Mouse (Mus musculus) hindbrain, embryonic 11.5 days (tissue): ENCODE data around the gene Snrpa. TPM values are rescaled to one million over a fixed set of nuclear protein-coding genes. Genes with fewer than 3 reads are reported as not detected.

Experiments
- ATAC-seq: fragments of 200-750 bp; cut with Nextera tagmentation; 2 replicates; pipeline ENCODE4 v1.8.0; 2017; ENCODE audit warnings: mild to moderate bottlenecking, moderate TSS enrichment, moderate library complexity; ENCODE audit not compliant: low FRiP score
- DNase-seq: peaks from one replicate; pipeline ENCODE4 v3.0.0-alpha.2; 2015; ENCODE audit warnings: low spot score
- H3K27ac ChIP-seq: fragments of 300-500 bp; sonication (generic); 2 replicates; pipeline ENCODE4 v1.5.1; 2014; ENCODE audit warnings: mild to moderate bottlenecking, low read depth, low read length
- H3K27me3 ChIP-seq: fragments of 300-500 bp; sonication (generic); 2 replicates; pipeline ENCODE4 v1.6.1; 2014; ENCODE audit warnings: mild to moderate bottlenecking, low read length, moderate library complexity, mixed read lengths; ENCODE audit not compliant: control insufficient read depth, insufficient read depth
- H3K36me3 ChIP-seq: fragments of 300-500 bp; sonication (generic); 2 replicates; pipeline ENCODE4 v1.6.1; 2014; ENCODE audit warnings: mild to moderate bottlenecking, low read length, moderate library complexity, mixed read lengths; ENCODE audit not compliant: control insufficient read depth, insufficient read depth
- H3K4me1 ChIP-seq: fragments of 300-500 bp; sonication (generic); replicated peaks from 2 replicates; pipeline ENCODE4 v1.6.1; 2014; ENCODE audit warnings: low read length, mixed read lengths; ENCODE audit not compliant: control insufficient read depth, insufficient read depth
- H3K4me2 ChIP-seq: fragments of 300-500 bp; sonication (generic); replicated peaks from 2 replicates; pipeline ENCODE4 v1.6.1; 2014; ENCODE audit warnings: mild to moderate bottlenecking, low read depth, low read length
- H3K4me3 ChIP-seq: fragments of 300-500 bp; sonication (generic); 2 replicates; pipeline ENCODE4 v1.5.1; 2014; ENCODE audit warnings: low read depth, low read length
- H3K9ac ChIP-seq: fragments of 300-500 bp; sonication (generic); 2 replicates; pipeline ENCODE4 v1.6.1; 2014; ENCODE audit warnings: low read depth, low read length
- H3K9me3 ChIP-seq: fragments of 300-500 bp; sonication (generic); 2 replicates; pipeline ENCODE4 v1.6.1; 2016; ENCODE audit warnings: low read length; ENCODE audit not compliant: control insufficient read depth
- WGBS: fragments of 180-500 bp; shearing (Covaris S2); extraction: QIAGEN DNeasy Blood & Tissue Kit; methylation state at CpG from one replicate; pipeline ENCODE4 v1.1.7; 2014; 5-methylcytosine and 5-hydroxymethylcytosine counted together
- polyA plus RNA-seq: library from polyadenylated mRNA; unstranded; fragments of >200 nt; fragmentation: Nextera tagmentation; extraction: Ambion mirVana; gene quantifications from 2 replicates; pipeline ENCODE4 v1.2.1, GENCODE M21; 2014

Gene Snrpa
- polyA plus RNA-seq, 1 experiment from 2014 or later: 349 TPM

GRCm38 (mm10) chr7:27231693-27232331, 35.7 kb upstream of the Snrpa start:
- no peak overlapping the region for H3K27ac ChIP-seq
- H3K9ac ChIP-seq: no peak overlapping the region
- peaks cover 6% of the 10 kb centered on the region; the same call in 1 of the 2 replicates for H3K4me1 ChIP-seq
- no peak overlapping the region for H3K4me2 ChIP-seq
- H3K9me3 ChIP-seq: no peaks in the 10 kb centered on the region
- WGBS: 82% methylated on average over 7 of the region's 7 CpGs
- H3K36me3 ChIP-seq: no peaks in the 10 kb centered on the region
- no peaks in the 10 kb centered on the region for H3K27me3 ChIP-seq
- DNase-seq (no peak), ATAC-seq (no peak)
- H3K4me3 ChIP-seq: no peak overlapping the region

- Histone ChIP-seq H3K27ac (no peak overlapping the region), H3K27me3 (no peaks in the 10 kb centered on the region), H3K9ac (no peak overlapping the region), H3K9me3 (no peaks in the 10 kb centered on the region), H3K4me1 (peaks cover 6% of the 10 kb centered on the region; the same call in 1 of the 2 replicates), H3K36me3 (no peaks in the 10 kb centered on the region), H3K4me2 (no peak overlapping the region), H3K4me3 (no peak overlapping the region)
- no peak for ATAC-seq
- no peak for DNase-seq
- WGBS: 79% methylated on average over 4 of the region's 4 CpGs
These were observed 34.7 kb upstream of the Snrpa start for GRCm38 (mm10) chr7:27230781-27231180.

GRCm38 (mm10) chr7:27228865-27229264, 32.8 kb upstream of the Snrpa start:
- Histone ChIP-seq H3K9me3 (no peaks in the 10 kb centered on the region), H3K4me3 (peak overlapping the region; percentile 82), H3K36me3 (no peaks in the 10 kb centered on the region), H3K27ac (peak overlapping the region; percentile 82), H3K9ac (peak overlapping the region; percentile 77), H3K27me3 (no peaks in the 10 kb centered on the region), H3K4me1 (peaks cover 12% of the 10 kb centered on the region; the same call in 1 of the 2 replicates), H3K4me2 (peak overlapping the region; percentile 84)
- ATAC-seq (peak; percentile 0; the same call in 1 of the 2 replicates), DNase-seq (no peak)
- WGBS: 20% methylated on average over 6 of the region's 6 CpGs

GRCm38 (mm10) chr7:27228281-27228821, 32.3 kb upstream of the Snrpa start, which contains the start of gene Itpkc:
Itpkc (minus strand) TSS chr7:27228661.
- H3K27ac ChIP-seq: peak within 1 kb of the TSS; percentile 82
- ATAC-seq (peak; percentile 82), DNase-seq (peak; percentile 96)
- H3K9ac ChIP-seq: peak within 1 kb of the TSS; percentile 77
- peak within 1 kb of the TSS; percentile 84 for H3K4me2 ChIP-seq
- peaks cover 9% of the 10 kb centered on the region; the same call in 1 of the 2 replicates for H3K4me1 ChIP-seq
- H3K9me3 ChIP-seq: no peaks in the 10 kb centered on the region
- H3K27me3 ChIP-seq: no peaks in the 10 kb centered on the region
- peak within 1 kb of the TSS; percentile 82 for H3K4me3 ChIP-seq
- no peaks in the 10 kb centered on the region for H3K36me3 ChIP-seq
- under 1% methylated on average over 49 of the region's 49 CpGs for WGBS

GRCm38 (mm10) chr7:27227676-27228075, 31.6 kb upstream of the Snrpa start:
- 5% methylated on average over 10 of the region's 10 CpGs for WGBS
- peak overlapping the region; percentile 84 for H3K4me2 ChIP-seq
- 0 out of 2 replicates have a peak overlapping the region, but pooled peaks have one; percentile 82 for H3K27ac ChIP-seq
- peak overlapping the region; percentile 77 for H3K9ac ChIP-seq
- peak overlapping the region; percentile 82 for H3K4me3 ChIP-seq
- no peaks in the 10 kb centered on the region for H3K27me3 ChIP-seq
- no peak; the same call in 1 of the 2 replicates for ATAC-seq
- no peaks in the 10 kb centered on the region for H3K9me3 ChIP-seq
- H3K4me1 ChIP-seq: peaks cover 9% of the 10 kb centered on the region; the same call in 1 of the 2 replicates
- no peak for DNase-seq
- no peaks in the 10 kb centered on the region for H3K36me3 ChIP-seq

- no peak for ATAC-seq
- peak overlapping the region; percentile 82 for H3K4me3 ChIP-seq
- WGBS: 32% methylated on average over 9 of the region's 9 CpGs
- H3K4me1 ChIP-seq: peaks cover 9% of the 10 kb centered on the region; the same call in 1 of the 2 replicates
- peak overlapping the region; percentile 77 for H3K9ac ChIP-seq
- no peak overlapping the region for H3K27ac ChIP-seq
- peak overlapping the region; percentile 84 for H3K4me2 ChIP-seq
- no peaks in the 10 kb centered on the region for H3K36me3 ChIP-seq
- no peaks in the 10 kb centered on the region for H3K9me3 ChIP-seq
- DNase-seq: no peak
- H3K27me3 ChIP-seq: no peaks in the 10 kb centered on the region
These were observed 31.2 kb upstream of the Snrpa start for GRCm38 (mm10) chr7:27227276-27227675.

- Histone ChIP-seq H3K36me3 (no peaks in the 10 kb centered on the region), H3K4me3 (no peak overlapping the region), H3K9ac (peak overlapping the region; percentile 42), H3K27me3 (no peaks in the 10 kb centered on the region), H3K9me3 (no peaks in the 10 kb centered on the region), H3K4me1 (peaks cover 9% of the 10 kb centered on the region; the same call in 1 of the 2 replicates), H3K4me2 (peak overlapping the region; percentile 7; the same call in 1 of the 2 replicates), H3K27ac (no peak overlapping the region)
- DNase-seq: no peak
- 81% methylated on average over 11 of the region's 11 CpGs for WGBS
- ATAC-seq: no peak
These were observed 29.0 kb upstream of the Snrpa start for GRCm38 (mm10) chr7:27224877-27225575.

GRCm38 (mm10) chr7:27222538-27222937, 26.5 kb upstream of the Snrpa start:
- Histone ChIP-seq H3K9me3 (no peaks in the 10 kb centered on the region), H3K4me3 (no peak overlapping the region), H3K27ac (no peak overlapping the region), H3K9ac (no peak overlapping the region), H3K36me3 (no peaks in the 10 kb centered on the region), H3K27me3 (no peaks in the 10 kb centered on the region), H3K4me1 (peaks cover 7% of the 10 kb centered on the region; the same call in 1 of the 2 replicates), H3K4me2 (no peak overlapping the region)
- no peak for ATAC-seq
- no peak for DNase-seq
- WGBS: 83% methylated on average over 1 of the region's 1 CpGs
